Mouse (Mus musculus) ES-Bruce4 (cell line): Measurements from ENCODE around the gene Cyp4x1. TPM values are rescaled to one million over a fixed set of nuclear protein-coding genes. Genes with fewer than 3 reads are reported as not detected.

Experiments
- H3K27ac ChIP-seq: 2 replicates; pipeline ENCODE4 v1.5.1; 2012; ENCODE audit warnings: low read length, inconsistent platforms; ENCODE audit not compliant: insufficient read depth
- H3K27me3 ChIP-seq: 2 replicates; pipeline ENCODE4 v1.6.1; 2012; ENCODE audit warnings: mild to moderate bottlenecking, low read length, inconsistent platforms; ENCODE audit not compliant: control insufficient read depth, poor library complexity, insufficient read depth, severe bottlenecking
- H3K36me3 ChIP-seq: 2 replicates; pipeline ENCODE4 v1.6.1; 2012; ENCODE audit warnings: inconsistent platforms, mild to moderate bottlenecking, low read length, moderate library complexity; ENCODE audit not compliant: control insufficient read depth, poor library complexity, insufficient read depth, severe bottlenecking
- H3K4me1 ChIP-seq: one replicate; pipeline ENCODE4 v1.8.1; 2011; ENCODE audit warnings: low read length; ENCODE audit not compliant: control insufficient read depth, insufficient read depth
- H3K4me3 ChIP-seq: 2 replicates; pipeline ENCODE4 v1.5.1; 2011; ENCODE audit warnings: low read depth, mild to moderate bottlenecking, low read length
- H3K9ac ChIP-seq: 2 replicates; pipeline ENCODE4 v1.6.1; 2012; ENCODE audit warnings: low read depth, mild to moderate bottlenecking, inconsistent platforms; ENCODE audit not compliant: poor library complexity, severe bottlenecking
- H3K9me3 ChIP-seq: replicated peaks from 2 replicates; pipeline ENCODE4 v1.6.1; 2012; ENCODE audit warnings: mild to moderate bottlenecking, low read length, inconsistent platforms; ENCODE audit not compliant: control insufficient read depth, poor library complexity, insufficient read depth, severe bottlenecking
- CTCF ChIP-seq: IDR thresholded peaks from one replicate; pipeline ENCODE4 v1.8.1; 2011; ENCODE audit warnings: low read depth, low read length
- EP300 ChIP-seq: IDR thresholded peaks from 2 replicates; pipeline ENCODE4 v1.6.1; 2011; ENCODE audit warnings: low read depth, low read length; ENCODE audit not compliant: insufficient read depth
- POLR2A ChIP-seq: IDR thresholded peaks from one replicate; pipeline ENCODE4 v1.8.1; 2011; ENCODE audit warnings: low read length; ENCODE audit not compliant: insufficient read depth
- polyA plus RNA-seq: library from polyadenylated mRNA; stranded (reverse); fragments of >200 nt; gene quantifications from 2 replicates; pipeline ENCODE4 v1.2.4, GENCODE M21; 2011; ENCODE audit warnings: low read depth; ENCODE audit not compliant: missing spikeins, insufficient read depth, insufficient read length

Gene Cyp4x1
- polyA plus RNA-seq, 1 experiment: 0.52 TPM

GRCm38 (mm10) chr4:115062540-115062874, 71.6 kb downstream of the Cyp4x1 start:
- no peak for TF ChIP-seq EP300
- no peak for TF ChIP-seq POLR2A
- no peak for TF ChIP-seq CTCF
- no peak overlapping the region for H3K9ac ChIP-seq
- no peaks in the 10 kb centered on the region for H3K36me3 ChIP-seq

GRCm38 (mm10) chr4:115060753-115061152, 73.3 kb downstream of the Cyp4x1 start:
- Histone ChIP-seq H3K9ac (no peak overlapping the region), H3K9me3 (no peaks in the 10 kb centered on the region), H3K36me3 (no peaks in the 10 kb centered on the region), H3K4me3 (no peak overlapping the region), H3K4me1 (no peaks in the 10 kb centered on the region), H3K27ac (no peak overlapping the region), H3K27me3 (peaks cover 30% of the 10 kb centered on the region)
- TF ChIP-seq POLR2A (no peak), CTCF (no peak), EP300 (no peak)

More at GRCm38 (mm10) chr4:115062540-115062874, 71.6 kb downstream of the Cyp4x1 start:
- no peaks in the 10 kb centered on the region for H3K4me1 ChIP-seq
- no peaks in the 10 kb centered on the region for H3K9me3 ChIP-seq
- H3K27me3 ChIP-seq: peaks cover 18% of the 10 kb centered on the region
- H3K4me3 ChIP-seq: no peak overlapping the region; the same call in 1 of the 2 replicates
- no peak overlapping the region for H3K27ac ChIP-seq

- Histone ChIP-seq H3K4me1 (no peaks in the 10 kb centered on the region), H3K36me3 (no peaks in the 10 kb centered on the region), H3K9me3 (no peaks in the 10 kb centered on the region), H3K27me3 (peaks cover 34% of the 10 kb centered on the region), H3K9ac (peak overlapping the region; percentile 19; the same call in 1 of the 2 replicates), H3K4me3 (no peak overlapping the region), H3K27ac (no peak overlapping the region)
- no peak for TF ChIP-seq POLR2A
- no peak for TF ChIP-seq CTCF
- TF ChIP-seq EP300: no peak
Observed at GRCm38 (mm10) chr4:115059871-115060270, 74.2 kb downstream of the Cyp4x1 start.

- no peak for TF ChIP-seq EP300
- no peak for TF ChIP-seq CTCF
- no peak for TF ChIP-seq POLR2A
- Histone ChIP-seq H3K4me1 (no peaks in the 10 kb centered on the region), H3K9me3 (no peaks in the 10 kb centered on the region), H3K4me3 (no peak overlapping the region), H3K27me3 (peaks cover 35% of the 10 kb centered on the region), H3K27ac (no peak overlapping the region), H3K36me3 (no peaks in the 10 kb centered on the region), H3K9ac (peak overlapping the region; percentile 19; the same call in 1 of the 2 replicates)
Observed at GRCm38 (mm10) chr4:115058871-115059590, 75.0 kb downstream of the Cyp4x1 start.

GRCm38 (mm10) chr4:115058317-115058761, 75.7 kb downstream of the Cyp4x1 start:
- Histone ChIP-seq H3K27me3 (peaks cover 36% of the 10 kb centered on the region), H3K4me1 (no peaks in the 10 kb centered on the region), H3K36me3 (no peaks in the 10 kb centered on the region), H3K9ac (no peak overlapping the region), H3K4me3 (no peak overlapping the region), H3K27ac (no peak overlapping the region), H3K9me3 (no peaks in the 10 kb centered on the region)
- TF ChIP-seq POLR2A (no peak), CTCF (no peak), EP300 (no peak)

- no peaks in the 10 kb centered on the region for H3K9me3 ChIP-seq
- no peaks in the 10 kb centered on the region for H3K36me3 ChIP-seq
- H3K4me1 ChIP-seq: no peaks in the 10 kb centered on the region
- no peak overlapping the region for H3K9ac ChIP-seq
- peaks cover 35% of the 10 kb centered on the region for H3K27me3 ChIP-seq
- no peak overlapping the region for H3K4me3 ChIP-seq
- TF ChIP-seq CTCF: no peak
- TF ChIP-seq EP300: no peak
- TF ChIP-seq POLR2A: no peak
- H3K27ac ChIP-seq: no peak overlapping the region
Observed at GRCm38 (mm10) chr4:115057674-115058316, 76.3 kb downstream of the Cyp4x1 start.
